Mouse (Mus musculus): ENCODE measurements around the gene Gm8764.
"Not testable (repeated sequence)": the region's sequence is repeated elsewhere in the genome, so short reads cannot be mapped to it uniquely, and the experiment has no call there.

Gene Gm8764

DNA sequence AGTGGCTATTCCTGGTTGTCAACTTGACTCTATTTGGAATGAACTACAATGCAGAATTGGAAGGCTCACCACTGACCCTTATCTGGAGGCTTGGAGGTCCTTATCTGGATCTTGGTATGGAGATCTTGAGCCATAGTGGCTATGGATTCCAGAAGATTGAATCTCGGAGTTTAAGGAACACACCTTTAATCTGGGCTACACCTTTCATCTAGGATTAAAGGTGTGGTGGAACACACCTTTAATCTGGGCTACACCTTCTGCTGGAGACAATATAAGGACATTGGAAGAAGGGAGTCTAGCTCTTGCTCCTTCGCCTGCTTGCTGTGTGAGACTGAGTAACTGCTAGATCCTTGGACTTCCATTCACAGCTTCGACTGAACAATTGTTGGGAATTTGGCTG is at the start of gene Gm8764:
Gene Gm8764, plus strand, starts transcription at position 301 of the 400 bp plus-strand sequence.
- DNase-seq (ENCODE audit: low read depth, low spot score): not testable (repeated sequence)

DNA sequence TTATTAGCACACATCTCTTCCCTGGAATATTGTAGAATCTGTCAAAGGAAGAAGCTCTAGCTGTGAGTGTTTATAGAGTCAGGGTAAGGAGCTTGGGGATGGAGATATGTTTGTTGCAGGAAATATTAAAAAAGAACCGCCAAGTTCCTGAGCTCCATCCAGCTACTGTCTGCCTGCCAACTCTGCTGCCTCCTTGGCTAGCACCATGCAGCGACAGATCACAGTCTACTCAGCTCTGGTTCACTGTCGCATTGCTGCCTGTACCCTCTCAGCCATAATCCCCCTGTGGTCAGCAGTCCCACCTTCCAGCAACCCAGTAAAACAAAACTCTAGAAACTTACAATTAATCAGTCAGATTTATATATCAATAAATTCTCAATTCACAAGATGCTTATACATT is 49.8 kb upstream of the Gm8764 start:
- DNase-seq (ENCODE audit: low read depth, low spot score): no peak

DNA sequence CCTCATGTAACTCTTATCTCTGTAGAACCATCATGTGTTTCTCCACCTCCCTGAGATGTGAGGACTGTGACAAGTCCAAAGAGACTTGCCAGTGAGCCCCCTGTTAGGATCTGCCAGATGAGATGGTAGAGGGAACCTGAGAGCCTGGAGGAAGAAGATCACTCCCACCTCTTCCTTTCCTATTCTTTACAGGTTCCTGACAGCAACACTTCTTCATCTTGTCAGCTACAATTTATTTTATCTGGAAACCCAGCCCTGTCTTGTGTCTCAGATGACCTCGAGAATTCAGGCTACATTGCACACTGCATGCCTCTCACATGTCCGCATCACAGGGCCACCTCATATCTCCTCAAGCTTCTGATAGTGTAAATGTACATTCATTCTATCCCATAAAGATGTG is 41.5 kb upstream of the Gm8764 start:
- DNase-seq (ENCODE audit: low read depth, low spot score): no peak

DNA sequence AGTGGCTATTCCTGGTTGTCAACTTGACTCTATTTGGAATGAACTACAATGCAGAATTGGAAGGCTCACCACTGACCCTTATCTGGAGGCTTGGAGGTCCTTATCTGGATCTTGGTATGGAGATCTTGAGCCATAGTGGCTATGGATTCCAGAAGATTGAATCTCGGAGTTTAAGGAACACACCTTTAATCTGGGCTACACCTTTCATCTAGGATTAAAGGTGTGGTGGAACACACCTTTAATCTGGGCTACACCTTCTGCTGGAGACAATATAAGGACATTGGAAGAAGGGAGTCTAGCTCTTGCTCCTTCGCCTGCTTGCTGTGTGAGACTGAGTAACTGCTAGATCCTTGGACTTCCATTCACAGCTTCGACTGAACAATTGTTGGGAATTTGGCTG is 17.1 kb upstream of the Gm8764 start, which contains the start of gene Gm21293:
Gene Gm21293, plus strand, starts transcription at position 301 of the 400 bp plus-strand sequence.
- DNase-seq (ENCODE audit: low read depth, low spot score): not testable (repeated sequence)

DNA sequence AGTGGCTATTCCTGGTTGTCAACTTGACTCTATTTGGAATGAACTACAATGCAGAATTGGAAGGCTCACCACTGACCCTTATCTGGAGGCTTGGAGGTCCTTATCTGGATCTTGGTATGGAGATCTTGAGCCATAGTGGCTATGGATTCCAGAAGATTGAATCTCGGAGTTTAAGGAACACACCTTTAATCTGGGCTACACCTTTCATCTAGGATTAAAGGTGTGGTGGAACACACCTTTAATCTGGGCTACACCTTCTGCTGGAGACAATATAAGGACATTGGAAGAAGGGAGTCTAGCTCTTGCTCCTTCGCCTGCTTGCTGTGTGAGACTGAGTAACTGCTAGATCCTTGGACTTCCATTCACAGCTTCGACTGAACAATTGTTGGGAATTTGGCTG is 8.6 kb upstream of the Gm8764 start, which contains the start of gene Gm6763:
Gene Gm6763, plus strand, starts transcription at position 301 of the 400 bp plus-strand sequence.
- not testable (repeated sequence) for DNase-seq (ENCODE audit: low read depth, low spot score)

DNA sequence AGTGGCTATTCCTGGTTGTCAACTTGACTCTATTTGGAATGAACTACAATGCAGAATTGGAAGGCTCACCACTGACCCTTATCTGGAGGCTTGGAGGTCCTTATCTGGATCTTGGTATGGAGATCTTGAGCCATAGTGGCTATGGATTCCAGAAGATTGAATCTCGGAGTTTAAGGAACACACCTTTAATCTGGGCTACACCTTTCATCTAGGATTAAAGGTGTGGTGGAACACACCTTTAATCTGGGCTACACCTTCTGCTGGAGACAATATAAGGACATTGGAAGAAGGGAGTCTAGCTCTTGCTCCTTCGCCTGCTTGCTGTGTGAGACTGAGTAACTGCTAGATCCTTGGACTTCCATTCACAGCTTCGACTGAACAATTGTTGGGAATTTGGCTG is 8.4 kb downstream of the Gm8764 start, which contains the start of gene Gm21304:
Gene Gm21304, plus strand, starts transcription at position 301 of the 400 bp plus-strand sequence.
- DNase-seq (ENCODE audit: low read depth, low spot score): not testable (repeated sequence)

DNA sequence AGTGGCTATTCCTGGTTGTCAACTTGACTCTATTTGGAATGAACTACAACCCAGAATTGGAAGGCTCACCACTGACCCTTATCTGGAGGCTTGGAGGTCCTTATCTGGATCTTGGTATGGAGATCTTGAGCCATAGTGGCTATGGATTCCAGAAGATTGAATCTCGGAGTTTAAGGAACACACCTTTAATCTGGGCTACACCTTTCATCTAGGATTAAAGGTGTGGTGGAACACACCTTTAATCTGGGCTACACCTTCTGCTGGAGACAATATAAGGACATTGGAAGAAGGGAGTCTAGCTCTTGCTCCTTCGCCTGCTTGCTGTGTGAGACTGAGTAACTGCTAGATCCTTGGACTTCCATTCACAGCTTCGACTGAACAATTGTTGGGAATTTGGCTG is 16.9 kb downstream of the Gm8764 start, which contains the start of gene Gm21312:
Gene Gm21312, plus strand, starts transcription at position 301 of the 400 bp plus-strand sequence.
- DNase-seq (ENCODE audit: low read depth, low spot score): not testable (repeated sequence)

DNA sequence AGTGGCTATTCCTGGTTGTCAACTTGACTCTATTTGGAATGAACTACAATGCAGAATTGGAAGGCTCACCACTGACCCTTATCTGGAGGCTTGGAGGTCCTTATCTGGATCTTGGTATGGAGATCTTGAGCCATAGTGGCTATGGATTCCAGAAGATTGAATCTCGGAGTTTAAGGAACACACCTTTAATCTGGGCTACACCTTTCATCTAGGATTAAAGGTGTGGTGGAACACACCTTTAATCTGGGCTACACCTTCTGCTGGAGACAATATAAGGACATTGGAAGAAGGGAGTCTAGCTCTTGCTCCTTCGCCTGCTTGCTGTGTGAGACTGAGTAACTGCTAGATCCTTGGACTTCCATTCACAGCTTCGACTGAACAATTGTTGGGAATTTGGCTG is 25.4 kb downstream of the Gm8764 start, which contains the start of gene Gm20765:
Gene Gm20765, plus strand, starts transcription at position 301 of the 400 bp plus-strand sequence.
- not testable (repeated sequence) for DNase-seq (ENCODE audit: low read depth, low spot score)

DNA sequence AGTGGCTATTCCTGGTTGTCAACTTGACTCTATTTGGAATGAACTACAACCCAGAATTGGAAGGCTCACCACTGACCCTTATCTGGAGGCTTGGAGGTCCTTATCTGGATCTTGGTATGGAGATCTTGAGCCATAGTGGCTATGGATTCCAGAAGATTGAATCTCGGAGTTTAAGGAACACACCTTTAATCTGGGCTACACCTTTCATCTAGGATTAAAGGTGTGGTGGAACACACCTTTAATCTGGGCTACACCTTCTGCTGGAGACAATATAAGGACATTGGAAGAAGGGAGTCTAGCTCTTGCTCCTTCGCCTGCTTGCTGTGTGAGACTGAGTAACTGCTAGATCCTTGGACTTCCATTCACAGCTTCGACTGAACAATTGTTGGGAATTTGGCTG is 33.9 kb downstream of the Gm8764 start, which contains the start of gene Gm4340:
Gene Gm4340, plus strand, starts transcription at position 301 of the 400 bp plus-strand sequence.
- DNase-seq (ENCODE audit: low read depth, low spot score): not testable (repeated sequence)

DNA sequence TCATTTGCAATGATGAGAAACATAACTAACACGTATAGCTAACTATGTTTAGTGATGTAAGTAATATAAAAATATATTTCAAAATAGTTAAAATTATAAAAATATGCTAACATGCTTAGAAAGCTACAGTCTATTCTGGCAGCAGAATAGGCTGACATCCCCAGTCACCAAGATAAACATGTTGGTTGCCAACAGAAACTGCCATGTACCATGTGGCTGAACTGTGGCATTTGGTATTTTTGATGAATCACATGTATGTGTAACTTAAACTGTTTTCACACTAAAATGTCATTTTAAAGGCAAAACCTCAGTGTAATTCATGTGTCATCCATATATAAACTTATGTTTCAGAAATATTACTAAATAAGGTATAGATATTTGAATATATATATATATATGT is 49.8 kb downstream of the Gm8764 start:
- DNase-seq (ENCODE audit: low read depth, low spot score): no peak

DNA sequence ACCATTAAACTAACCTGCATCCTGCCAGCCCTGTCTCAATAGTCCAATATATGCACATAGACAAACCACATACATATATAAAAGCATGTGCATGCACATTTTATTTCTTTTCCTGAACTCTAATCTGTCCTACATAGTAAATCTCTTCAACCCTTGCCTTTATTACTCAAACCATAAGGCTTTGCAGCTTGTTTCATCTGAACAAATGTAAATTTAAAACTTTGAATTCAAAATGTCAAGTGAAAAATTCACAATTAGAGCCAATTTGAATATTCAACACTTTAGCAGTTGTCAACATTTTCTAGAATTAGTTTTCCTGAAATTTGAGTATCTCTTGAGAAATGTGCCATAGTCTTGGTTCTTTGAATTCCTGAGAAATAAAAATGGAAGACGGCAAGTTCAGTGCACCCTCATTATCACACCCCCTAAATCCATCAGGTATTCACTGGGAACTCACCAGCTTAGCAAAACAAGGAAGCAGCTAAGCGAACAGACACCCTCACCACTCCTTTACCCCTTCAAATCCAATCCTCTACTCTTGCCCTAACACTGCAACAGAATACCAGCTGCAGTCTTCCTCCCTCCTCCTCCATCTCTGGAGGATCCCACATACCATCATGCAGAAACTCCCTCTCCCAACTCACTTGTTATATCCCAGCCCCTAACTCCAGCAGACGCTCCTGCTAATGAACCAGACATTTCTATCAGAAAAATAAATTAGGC is 50.6 kb downstream of the Gm8764 start:
- no peak for DNase-seq (ENCODE audit: low read depth, low spot score)

All from CD4-positive, CD25-positive, alpha-beta regulatory T cell, adult 2 months (primary cell).